Mouse (Mus musculus) spleen, postnatal 10 days (tissue): ENCODE results near the gene Mtor.

ENCODE experiments used
- DNase-seq, 2 experiments: peaks; one replicate each; pipeline ENCODE4 v3.0.0; 2021 to 2022; ENCODE audit warnings: low spot score in 2 of 2

The Mtor gene

DNA sequence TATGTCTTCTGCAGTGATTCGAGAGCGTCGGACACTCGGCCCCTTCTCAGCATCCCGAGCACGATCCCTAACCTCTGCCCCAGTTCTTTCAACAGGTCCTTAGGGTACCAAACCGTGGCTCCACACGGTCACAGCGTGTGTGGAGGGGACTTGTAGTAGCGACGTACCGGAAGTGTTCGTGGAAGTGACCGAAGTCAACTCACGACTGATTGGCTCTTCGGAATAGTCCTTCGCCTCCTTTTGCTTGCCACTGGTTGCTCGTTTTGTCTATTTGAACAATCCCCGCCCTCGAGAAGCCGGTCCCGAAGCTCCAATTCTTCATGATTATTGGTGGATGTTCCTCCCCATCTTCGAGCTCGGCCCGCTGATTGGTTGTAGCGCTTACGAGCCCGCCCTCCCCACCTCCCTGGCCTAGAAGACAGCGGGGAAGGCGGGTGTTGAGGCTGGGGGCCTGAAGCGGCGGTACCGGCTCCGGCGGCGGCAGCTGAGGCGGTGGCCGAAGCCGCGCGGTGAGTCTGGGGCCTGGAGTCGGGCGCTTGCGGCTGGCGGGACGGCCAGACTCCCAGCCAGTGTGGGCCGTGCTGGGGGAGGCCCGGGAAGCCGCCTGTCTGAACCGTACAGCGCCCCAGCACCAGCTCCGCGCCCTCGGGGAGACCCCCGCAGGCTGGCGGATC is at the start of gene Mtor:
TSS of gene Mtor (plus strand) at position 433 of the 674 bp plus-strand sequence.
- peak; percentile 90 to 94 for DNase-seq

DNA sequence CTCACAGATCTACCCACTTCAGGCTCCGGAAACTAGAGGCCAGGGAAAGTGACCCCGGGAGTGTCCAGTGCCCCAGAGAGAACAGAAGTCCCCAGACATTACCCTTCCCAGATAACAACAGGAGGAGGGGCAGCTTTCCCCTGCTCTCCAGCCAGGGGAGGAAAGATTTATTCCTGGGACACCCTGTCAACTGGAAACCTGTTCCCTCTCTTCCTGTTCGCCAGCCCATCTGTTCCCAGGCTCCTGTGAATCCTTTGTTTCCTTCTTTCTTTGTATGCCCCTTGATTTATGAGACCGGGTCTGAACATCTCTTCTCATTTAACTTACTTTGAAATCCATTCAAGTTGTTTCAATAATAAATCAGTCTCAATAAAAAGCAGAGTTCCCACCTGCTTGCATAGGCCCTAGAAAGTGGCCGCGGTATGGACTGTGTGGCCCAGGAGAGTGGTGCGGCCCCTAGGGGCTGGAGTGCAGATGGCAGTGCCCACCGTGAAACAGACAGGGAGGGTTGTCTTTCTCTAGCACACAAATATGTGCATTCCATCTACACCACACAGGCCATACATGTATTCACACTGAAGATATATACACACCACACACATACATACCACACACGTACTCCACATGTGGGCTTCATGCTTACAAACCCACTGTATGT is 48.8 kb upstream of the Mtor start:
- DNase-seq: no peak

DNA sequence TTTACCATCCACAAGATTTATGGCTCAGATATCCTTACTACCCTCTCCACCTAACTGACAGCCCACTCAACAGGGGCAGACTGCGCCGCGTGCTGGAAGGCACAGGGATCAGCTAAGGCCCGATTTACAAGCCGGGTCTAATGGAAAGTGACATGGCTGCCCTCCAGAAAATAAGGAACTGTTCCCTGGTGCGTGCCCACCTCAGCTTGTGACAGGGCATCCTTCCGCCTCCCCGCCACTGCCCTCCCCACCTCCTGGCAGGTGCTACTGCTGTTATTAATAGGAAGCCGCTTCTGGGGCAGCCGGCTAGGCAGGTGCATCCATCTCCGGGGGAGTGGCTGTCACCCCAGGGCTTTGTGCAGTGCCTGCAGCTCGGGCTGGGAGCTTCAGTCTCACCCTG is 45.0 kb upstream of the Mtor start:
- DNase-seq: no peak

DNA sequence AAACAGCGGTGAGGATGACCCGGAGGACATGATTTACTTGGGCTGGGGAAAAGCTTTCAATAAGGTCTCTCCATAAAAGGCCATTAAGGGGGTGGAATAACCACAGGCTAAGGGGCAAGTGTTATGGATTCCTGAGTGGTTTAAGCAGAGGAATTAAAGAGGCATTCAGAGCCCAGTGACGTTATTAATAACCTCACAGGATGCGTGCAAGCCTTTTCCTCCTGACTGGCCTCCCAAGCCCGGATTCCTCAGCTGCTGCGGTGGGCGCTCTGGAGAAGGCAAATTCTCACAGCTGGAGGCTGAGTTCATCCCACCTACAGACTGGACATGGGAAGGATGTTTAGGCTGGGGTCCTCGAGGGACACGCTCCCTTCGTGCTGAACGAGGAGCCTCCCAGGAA is 43.7 kb upstream of the Mtor start:
- no peak for DNase-seq

DNA sequence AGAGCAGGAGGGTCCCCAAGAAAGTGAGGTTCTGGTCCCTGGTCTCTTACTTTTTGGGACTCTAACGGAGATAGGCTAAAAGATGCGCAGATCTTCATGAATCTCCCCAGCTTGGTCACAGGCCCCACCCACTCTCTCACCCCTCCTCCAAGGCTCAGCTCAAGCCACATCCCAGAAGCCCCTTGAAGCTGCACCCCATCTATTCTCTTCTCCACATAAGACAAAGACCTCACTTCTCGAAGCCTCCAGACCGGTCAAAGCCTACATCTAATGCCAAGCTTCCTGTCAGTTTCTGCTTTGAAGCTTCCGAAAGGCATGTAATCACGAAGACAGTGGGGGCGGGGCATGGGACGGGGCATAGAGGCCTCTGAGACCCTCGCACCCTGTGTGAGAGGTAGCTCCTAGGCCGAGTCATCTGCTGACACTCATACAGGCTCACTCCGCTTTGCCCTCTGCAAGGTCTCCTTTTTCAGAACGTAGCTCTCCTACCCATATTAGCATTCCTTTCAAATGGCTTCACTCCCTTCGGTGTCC is 43.1 kb upstream of the Mtor start:
- DNase-seq: no peak

DNA sequence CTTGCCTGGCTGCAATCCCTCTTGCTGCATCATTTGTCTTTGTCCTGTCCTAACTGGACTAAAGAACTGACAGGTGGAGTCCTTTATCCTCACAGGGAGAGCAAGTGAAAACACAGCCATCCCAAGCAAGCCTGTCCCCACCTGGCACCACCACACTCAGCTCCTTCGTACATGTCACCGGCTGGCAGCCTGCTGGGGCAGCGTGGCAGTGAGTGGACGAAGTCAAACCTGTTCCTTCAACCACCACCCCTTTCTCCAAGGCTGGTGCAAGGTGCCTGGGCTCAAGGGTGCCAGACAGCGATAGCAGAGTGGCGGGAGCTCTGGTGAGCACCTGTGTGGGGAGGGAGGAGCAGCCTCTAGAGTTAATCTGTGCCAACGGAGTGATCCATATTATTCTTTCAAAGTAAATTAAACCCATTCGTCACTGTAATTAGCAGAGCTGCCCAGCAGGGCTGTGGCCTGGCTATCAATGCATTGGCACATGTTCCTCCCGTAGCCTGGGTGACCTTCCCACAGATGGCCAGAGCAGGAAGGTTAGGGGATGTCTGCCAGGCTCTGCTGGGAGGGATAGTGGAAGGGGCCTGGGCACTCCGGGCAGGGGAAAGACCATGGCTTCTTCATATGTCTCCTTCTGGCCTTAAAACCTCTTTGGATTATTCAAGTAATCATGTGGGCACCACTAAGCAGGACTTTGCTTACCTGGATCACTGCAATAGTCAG is 40.0 kb upstream of the Mtor start:
- DNase-seq: no peak

DNA sequence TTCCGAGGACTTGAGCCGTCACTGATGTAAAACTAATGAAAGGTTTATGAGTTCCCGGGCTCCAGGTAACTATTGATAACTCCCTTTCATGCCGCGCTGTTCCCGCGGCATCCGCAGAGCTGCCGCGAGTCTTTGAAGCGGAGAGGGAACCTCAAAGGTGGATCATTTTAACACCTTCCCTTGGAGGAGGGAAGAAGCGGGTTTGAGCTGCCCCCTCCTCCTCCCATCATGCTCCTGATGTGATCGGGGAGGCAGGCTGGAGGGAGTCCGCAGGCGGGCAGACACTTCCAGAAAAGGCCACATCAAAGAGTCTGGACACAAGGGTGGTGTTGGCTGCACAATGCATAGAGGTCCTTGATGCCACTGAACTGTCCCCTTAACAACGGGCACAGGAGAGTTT is 32.8 kb upstream of the Mtor start:
- DNase-seq: no peak

DNA sequence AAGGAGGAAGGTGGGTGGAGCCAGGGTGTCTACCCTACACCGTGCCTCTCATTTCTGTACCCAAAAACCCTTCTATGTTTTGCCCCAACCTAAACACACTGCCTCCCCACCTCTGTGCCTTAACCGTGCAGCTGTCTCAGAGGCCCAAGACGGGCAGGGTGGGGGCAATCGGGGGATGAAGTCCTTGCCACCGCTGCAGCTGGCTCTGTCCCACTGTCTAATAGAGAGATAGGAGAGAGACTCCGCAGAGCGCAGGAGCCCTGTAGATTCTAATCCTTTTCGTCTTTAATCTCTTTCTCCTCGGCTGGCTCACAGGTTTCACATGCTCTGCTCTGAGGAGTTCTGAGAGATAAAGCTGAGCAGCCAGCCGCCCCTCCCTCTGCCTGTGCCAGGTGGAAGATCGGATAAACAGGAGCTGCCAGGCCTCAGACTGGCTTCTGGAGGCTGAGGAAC is 31.3 kb upstream of the Mtor start:
- peak in 1 of 2 experiments; percentile 26 for DNase-seq

DNA sequence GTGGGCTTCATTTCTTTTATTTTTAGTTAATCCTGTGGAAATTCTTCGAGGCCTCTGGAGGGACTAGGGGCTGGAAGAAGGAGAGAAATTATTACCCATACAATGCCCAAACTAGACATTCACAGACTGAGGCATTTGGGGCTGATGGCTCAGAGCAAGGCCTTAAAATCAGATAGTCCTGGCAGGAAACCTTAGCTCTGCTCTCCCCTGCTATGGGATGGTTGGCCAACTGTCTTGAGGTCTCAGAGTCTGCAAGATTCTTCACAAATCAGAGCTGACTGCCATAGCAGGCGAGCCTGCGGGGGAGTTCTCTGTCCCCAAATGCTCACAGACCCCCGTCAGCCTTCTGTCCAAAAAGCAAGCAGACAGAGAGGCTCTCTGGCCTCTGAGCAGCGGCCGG is 30.9 kb upstream of the Mtor start:
- DNase-seq: no peak

DNA sequence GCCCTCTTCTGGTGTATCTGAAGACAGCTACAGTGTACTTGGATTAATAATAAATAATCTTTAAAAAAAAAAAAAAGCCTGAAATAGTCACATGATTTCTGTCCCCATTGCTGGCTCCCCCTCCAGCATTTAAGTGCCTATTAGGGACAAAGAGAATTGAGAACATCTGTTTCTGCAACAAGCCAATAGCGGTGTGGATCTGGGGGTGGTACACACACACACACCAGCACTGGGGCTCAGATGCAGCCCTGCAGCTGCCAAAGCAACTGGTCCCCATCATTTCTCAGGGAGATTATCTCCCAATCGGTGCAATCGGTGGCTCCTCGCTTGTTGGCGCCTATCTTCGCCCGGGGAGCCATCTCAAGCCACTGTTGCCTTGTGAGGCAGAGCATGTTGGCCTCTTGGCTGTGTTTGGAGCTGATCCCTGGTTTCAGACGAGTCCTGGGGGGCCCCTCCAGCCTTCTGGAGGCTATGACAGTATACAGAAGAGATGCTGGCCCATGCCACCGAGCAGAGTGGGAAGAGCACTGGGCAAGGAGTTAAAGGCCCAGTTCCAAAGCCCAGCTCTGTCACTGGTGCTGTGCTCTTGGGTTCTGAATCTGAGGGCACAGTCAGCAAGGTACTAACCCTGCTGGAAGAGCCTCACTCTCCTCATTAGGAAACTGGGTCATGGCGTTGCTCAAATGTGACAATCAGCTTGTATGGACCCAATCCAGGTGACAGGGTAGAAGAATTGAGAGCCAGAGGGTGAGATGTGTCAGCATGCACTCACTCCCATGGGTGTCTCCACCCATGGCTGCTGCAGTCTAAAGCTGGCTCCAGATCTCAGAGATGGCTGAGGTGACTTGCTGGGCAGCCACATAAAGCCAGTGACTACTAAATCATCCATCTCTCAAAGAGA is 21.2 kb upstream of the Mtor start:
- DNase-seq: no peak

DNA sequence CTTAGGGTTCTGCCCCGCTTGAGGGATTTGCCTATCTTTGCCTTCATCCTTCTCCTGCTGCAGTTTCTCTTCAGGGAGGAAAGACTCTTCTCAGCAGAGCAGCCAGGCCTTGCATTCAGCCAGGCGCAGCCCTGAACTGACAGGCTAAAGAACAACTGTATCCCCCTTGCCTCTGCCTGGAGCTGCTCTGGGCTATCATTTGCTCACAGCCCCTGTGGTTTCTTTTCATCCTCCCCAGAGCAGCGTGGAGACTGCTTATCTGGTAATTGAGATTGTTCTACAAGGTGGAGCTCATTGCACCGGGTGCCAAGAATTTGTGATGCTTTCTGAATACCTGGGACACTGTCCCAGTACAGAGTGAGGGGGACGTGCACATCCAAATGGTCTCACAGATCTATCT is 19.9 kb upstream of the Mtor start:
- no peak for DNase-seq

DNA sequence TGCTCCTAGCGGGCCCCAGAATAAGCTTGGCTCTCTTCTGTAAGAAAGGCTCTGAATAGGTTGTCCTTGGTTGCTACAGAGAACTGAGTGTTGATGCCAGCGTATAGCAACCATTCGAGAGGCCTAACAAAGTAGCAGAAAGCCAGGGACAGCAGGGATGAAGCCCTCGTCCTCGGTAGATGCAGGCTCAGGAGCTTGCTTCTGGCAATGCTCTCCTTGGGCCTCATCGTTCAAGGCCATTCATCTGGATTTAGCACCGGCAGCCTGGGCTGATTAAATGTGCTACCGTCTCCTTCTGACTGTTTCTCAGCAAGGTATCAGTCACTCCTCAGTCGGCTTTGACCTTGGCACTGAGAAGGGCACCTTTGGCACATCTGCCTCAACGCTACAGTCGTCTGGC is 19.3 kb upstream of the Mtor start:
- no peak for DNase-seq

DNA sequence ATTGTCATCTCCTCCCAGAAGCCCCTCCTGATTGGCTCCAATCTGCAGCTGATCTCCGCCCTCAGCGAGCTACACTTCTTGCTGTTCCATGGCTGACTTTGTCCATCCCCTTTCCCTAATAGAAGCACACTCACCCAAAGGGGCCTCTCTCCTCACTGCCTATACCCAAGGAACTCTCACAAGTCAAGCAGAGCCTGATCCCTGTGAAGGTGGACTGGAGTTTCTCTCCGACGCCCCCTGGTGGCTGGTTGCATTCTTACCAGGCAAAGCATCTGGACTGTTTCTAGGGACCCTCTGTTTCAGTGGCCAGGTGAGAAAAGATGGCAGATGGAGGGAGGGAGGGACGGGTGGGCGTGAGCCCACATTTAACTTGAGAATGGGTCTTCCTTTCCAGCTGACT is 18.7 kb upstream of the Mtor start:
- DNase-seq: peak; percentile 55 to 86

DNA sequence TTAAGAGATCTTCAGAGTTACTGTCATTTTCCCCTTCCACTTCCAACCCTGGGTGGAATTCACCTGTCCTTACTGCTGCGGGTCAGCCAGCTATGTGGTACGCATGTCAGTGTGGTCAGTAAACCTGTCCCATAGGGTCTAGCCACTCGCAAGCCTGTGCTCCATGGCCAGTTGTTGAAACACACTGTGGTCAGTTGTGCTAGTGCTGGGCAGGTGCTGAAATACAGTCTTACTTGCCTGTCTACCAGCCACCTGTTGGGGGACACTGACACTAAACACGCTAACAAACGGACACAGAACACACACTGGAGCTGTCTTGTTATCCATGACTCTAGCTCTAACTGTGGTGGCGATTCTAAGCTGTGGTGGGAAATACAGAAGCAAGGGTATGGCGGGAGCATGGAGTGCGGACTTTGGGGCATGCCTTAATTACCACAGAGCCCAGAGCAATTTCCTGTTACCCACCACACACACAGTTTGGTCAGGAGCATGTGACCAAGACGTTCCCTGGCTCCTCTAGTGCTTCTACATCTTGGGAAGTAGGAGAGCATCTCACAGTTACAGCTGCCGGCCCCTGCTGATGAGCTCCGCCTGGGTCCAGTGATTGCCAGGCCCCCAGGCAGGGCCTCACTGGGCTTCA is 17.4 kb upstream of the Mtor start:
- DNase-seq: no peak

DNA sequence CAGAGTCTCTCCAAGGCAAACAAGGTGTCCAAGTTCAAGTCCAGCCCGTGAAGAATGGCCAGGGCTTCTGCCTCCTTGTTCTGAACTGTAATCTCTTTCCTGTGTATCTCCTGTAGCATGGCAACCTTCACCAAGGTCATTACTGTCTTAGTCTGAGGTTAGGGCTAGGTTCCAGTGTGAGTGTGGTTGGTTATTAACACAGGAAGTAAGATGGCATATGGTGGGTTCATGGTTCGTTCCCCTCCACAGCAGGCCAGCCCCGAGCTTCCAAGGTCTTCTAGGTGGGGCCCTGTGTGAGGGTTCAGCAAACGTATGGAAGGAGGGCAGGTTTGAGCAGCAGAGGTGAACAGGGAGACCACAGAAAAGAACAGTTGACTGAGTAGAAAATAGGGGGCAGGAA is 15.9 kb upstream of the Mtor start:
- no peak for DNase-seq

DNA sequence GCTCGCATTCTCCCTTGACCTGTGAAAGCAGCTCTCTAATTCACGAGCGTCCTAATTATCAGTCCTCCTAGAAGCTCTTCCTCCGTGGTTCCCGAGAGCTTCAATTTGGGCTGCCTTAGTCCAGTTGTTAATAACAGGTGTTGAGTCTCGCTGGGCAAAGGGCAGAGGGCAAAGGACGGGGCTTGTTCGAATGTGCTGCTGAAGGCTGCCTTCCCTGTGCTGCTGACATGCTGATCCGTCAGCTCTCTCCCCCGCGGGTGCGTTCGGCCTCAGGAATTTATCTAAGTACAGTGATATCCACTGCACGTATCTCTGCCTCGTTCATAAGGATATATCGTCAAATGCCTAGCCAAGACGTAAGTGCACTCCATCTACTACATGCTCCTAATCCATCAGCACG is 15.1 kb upstream of the Mtor start:
- no peak for DNase-seq

DNA sequence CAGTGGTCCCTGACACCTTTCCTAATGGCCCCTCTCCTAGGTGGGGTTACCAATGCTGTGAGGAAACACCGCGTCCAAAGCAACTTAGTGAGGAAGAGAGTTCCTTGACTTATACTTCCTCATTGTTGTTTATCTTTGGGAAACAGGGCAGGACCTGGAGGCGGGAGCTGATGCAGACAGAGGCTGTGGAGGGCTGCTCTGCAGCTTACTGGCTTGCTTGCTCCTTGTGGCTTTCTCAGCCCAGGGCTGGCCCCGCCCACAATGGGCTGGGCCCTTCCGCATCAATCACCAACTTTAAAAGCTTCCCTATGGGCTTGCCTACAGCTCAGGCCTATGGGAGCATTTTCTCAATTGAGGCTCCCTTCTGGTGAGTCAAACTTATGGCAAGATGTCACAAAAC is 14.6 kb upstream of the Mtor start:
- DNase-seq: no peak

DNA sequence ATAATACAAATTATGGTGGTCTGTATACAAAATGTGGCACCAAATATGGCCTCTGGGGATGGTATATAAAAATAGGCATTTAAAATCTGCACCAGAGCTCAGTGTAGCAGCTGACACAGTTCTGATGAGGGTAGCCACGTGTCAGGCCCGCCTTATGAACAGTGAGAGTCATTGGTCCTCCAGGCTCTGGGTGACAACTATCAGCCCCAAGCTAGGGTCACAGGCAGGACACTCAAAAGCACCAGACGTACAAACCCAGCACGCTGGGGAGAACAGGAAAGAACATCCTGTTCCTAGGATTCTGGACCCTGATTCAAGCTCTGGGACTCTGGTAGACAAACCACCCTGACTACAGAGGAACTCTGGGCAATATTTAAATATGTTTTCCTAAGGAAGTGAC is 13.9 kb upstream of the Mtor start:
- no peak for DNase-seq

DNA sequence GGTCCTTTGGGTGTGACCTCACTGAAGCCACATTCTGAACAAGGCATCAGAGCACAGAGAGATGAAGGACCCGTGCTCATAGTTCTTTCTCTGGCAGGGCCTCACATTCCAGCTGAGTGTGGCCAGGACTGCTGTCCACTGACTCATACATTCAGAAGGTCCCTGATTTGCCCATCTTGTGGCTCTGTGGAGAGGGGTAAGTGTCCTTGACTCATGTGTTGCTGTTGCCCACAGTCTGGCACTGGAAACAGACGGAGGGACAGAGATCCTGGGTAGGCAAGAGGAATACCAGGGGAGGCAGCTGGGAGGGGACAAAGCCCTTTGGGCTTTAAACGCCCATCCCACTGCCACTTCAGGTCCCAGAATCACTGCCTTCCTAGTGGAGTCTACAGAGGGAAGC is 13.3 kb upstream of the Mtor start:
- DNase-seq: no peak

DNA sequence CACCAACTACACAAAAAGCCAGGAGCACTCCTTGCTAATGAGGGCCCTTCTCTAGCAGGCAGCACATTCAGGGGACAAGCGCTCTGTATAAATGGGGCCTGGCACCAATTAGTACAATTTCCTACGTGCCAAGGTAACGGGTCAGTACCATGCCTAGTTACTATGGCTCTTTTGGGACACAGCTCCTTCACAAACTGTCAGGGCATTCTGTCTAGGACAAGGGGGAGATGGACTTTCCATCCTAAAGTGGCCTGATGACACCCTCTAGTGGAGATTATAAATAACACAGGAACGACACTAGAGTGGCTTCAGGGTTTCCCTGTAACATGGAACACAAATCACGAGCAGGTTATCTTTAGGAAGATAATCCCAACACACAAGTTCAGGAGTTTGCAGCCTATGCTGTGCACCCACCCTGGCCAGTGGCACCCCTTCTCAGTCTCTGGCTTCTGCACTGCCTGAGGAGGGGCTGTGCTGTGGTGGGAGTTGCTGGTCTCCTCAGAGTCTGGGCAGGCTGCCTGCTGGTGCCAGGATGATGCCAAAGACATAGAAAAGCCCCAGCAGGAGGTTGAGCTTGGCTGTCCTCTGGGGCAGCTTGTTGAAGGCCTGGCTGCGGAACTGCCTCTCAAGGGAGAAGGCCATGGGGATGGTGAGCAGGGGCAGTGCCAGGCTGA is 12.6 kb upstream of the Mtor start:
- DNase-seq: no peak

DNA sequence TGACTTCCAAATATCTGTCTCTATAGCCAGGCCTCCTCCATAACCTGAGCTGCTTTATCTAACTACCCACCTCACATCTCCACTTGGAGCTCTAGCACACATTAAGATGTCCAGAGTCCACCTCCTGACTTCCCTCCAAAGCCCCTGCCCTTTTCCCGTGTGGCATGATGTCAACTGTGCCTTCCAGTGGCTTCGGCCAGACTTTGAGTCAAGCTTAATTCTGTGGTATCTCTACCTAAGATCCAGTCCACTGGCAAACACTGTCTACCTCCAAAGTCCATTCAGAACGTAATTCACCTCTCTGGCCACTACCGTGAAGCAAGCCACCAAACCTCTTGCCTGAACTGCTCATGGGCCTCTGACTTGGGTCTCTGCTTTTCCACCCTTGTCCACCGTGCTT is 6.5 kb upstream of the Mtor start:
- DNase-seq: no peak
